In genomic region chr12:8877413-8877812, GRCm38 (mm10) we compare ENCODE assay signal across 14 mouse cellular contexts. TPM values are rescaled to one million over a fixed set of nuclear protein-coding genes. Genes with fewer than 3 reads are reported as not detected.
A peak's percentile ranks its signal among the peaks of the same experiment; 100 is the strongest.
DNase-seq lines count a peak whose midpoint lies in the region; ATAC-seq and TF ChIP-seq lines count a peak whose summit lies in the region.
"Had no signal": no experiment of that assay in that cellular context is flagged by ENCODE, and none has a peak within 500 bp of the region (broad histone marks: within the 10 kb centered on the region; RNA-seq: fewer than 3 reads in every experiment).

No protein-coding gene starts in this region.

- no peaks in the 10 kb centered on the region for H3K9me3 ChIP-seq in intestine, embryonic 15.5 days
- no peaks in the 10 kb centered on the region for H3K9me3 ChIP-seq in intestine, postnatal 0 days (ENCODE audit: control insufficient read depth)
- H3K9me3 ChIP-seq in embryonic facial prominence, embryonic 10.5 days, result no peaks in the 10 kb centered on the region
- H3K9me3 ChIP-seq in heart, embryonic 14.5 days (ENCODE audit: control insufficient read depth, low read length), result no peaks in the 10 kb centered on the region
- no peaks in the 10 kb centered on the region for H3K9me3 ChIP-seq in liver, embryonic 13.5 days (replicated peaks)
- H3K9me3 ChIP-seq in hindbrain, embryonic 11.5 days (ENCODE audit: control insufficient read depth, low read length), result no peaks in the 10 kb centered on the region
- H3K9me3 ChIP-seq: forebrain, embryonic 12.5 days had no signal

- no peaks in the 10 kb centered on the region for H3K36me3 ChIP-seq in intestine, embryonic 15.5 days
- no peaks in the 10 kb centered on the region for H3K36me3 ChIP-seq in intestine, postnatal 0 days (ENCODE audit: control insufficient read depth, insufficient read depth)
- no peaks in the 10 kb centered on the region for H3K36me3 ChIP-seq in embryonic facial prominence, embryonic 10.5 days (replicated peaks)
- no peaks in the 10 kb centered on the region for H3K36me3 ChIP-seq in heart, embryonic 14.5 days (ENCODE audit: control insufficient read depth, insufficient read depth, low read length)
- no peaks in the 10 kb centered on the region for H3K36me3 ChIP-seq in liver, embryonic 13.5 days
- H3K36me3 ChIP-seq in hindbrain, embryonic 11.5 days (ENCODE audit: control insufficient read depth, insufficient read depth, low read length), result no peaks in the 10 kb centered on the region
- H3K36me3 ChIP-seq: forebrain, embryonic 12.5 days had no signal

- H3K4me1 ChIP-seq in intestine, embryonic 15.5 days (replicated peaks), result peaks cover 17% of the 10 kb centered on the region; the same call in 1 of the 2 replicates
- H3K4me1 ChIP-seq in intestine, postnatal 0 days (replicated peaks; ENCODE audit: control insufficient read depth, insufficient read depth, low read length), result peaks cover 16% of the 10 kb centered on the region
- H3K4me1 ChIP-seq in embryonic facial prominence, embryonic 10.5 days, result peaks cover 33% of the 10 kb centered on the region
- peaks cover 0 to 4% of the 10 kb centered on the region in 2 experiments; a peak in 2 of 4 replicates for H3K4me1 ChIP-seq in heart, embryonic 14.5 days (ENCODE audit: control insufficient read depth in 2 of 2, insufficient read depth in 2 of 2, low read length in 2 of 2)
- H3K4me1 ChIP-seq in liver, embryonic 13.5 days (replicated peaks), result peaks cover 14% of the 10 kb centered on the region
- H3K4me1 ChIP-seq in hindbrain, embryonic 11.5 days (replicated peaks; ENCODE audit: control insufficient read depth, insufficient read depth, low read length), result no peaks in the 10 kb centered on the region
- H3K4me1 ChIP-seq: forebrain, embryonic 12.5 days had no signal

- no peak overlapping the region for H3K4me3 ChIP-seq in intestine, embryonic 15.5 days (replicated peaks)
- no peak overlapping the region for H3K4me3 ChIP-seq in intestine, postnatal 0 days (ENCODE audit: low read depth, low read length)
- H3K4me3 ChIP-seq in embryonic facial prominence, embryonic 10.5 days, result no peak overlapping the region
- H3K4me3 ChIP-seq in heart, embryonic 14.5 days (ENCODE audit: control insufficient read depth in 1 of 2, insufficient read depth in 1 of 2, low read depth in 1 of 2, low read length in 2 of 2), result no peak overlapping the region
- H3K4me3 ChIP-seq in liver, embryonic 13.5 days (replicated peaks), result no peak overlapping the region
- no peak overlapping the region for H3K4me3 ChIP-seq in hindbrain, embryonic 11.5 days (ENCODE audit: low read depth, low read length)
- H3K4me3 ChIP-seq: forebrain, embryonic 12.5 days had no signal

- no peak for DNase-seq in embryonic facial prominence, embryonic 10.5 days (ENCODE audit: low spot score)
- no peak for DNase-seq in liver, embryonic 13.5 days
- no peak for DNase-seq in spleen, postnatal 4 days (ENCODE audit: low spot score in 2 of 2)
- no peak for DNase-seq in hindbrain, embryonic 11.5 days (ENCODE audit: low spot score)
- DNase-seq in urinary bladder, adult 18-20 months (ENCODE audit: low spot score in 2 of 2), result no peak
- DNase-seq: cerebellum, adult 8-10 months; gastrocnemius, postnatal 14 days; right cerebral cortex, postnatal 4 days; thymus, postnatal 14 days had no signal

- H3K9ac ChIP-seq in intestine, embryonic 15.5 days, result no peak overlapping the region
- no peak overlapping the region for H3K9ac ChIP-seq in intestine, postnatal 0 days (ENCODE audit: low read depth, low read length)
- H3K9ac ChIP-seq in heart, embryonic 14.5 days (ENCODE audit: low read length), result no peak overlapping the region
- H3K9ac ChIP-seq in liver, embryonic 13.5 days, result no peak overlapping the region
- no peak overlapping the region for H3K9ac ChIP-seq in hindbrain, embryonic 11.5 days (ENCODE audit: low read depth, low read length)
- H3K9ac ChIP-seq: forebrain, embryonic 12.5 days; hindbrain, embryonic 14.5 days had no signal

- no peak overlapping the region for H3K4me2 ChIP-seq in intestine, embryonic 15.5 days (replicated peaks)
- H3K4me2 ChIP-seq in intestine, postnatal 0 days (replicated peaks; ENCODE audit: low read depth), result no peak overlapping the region
- no peak overlapping the region for H3K4me2 ChIP-seq in heart, embryonic 14.5 days (ENCODE audit: low read length)
- H3K4me2 ChIP-seq in liver, embryonic 13.5 days, result no peak overlapping the region
- no peak overlapping the region for H3K4me2 ChIP-seq in hindbrain, embryonic 11.5 days (replicated peaks; ENCODE audit: low read depth, low read length)
- H3K4me2 ChIP-seq: forebrain, embryonic 12.5 days; hindbrain, embryonic 14.5 days had no signal

- no peaks in the 10 kb centered on the region for H3K27me3 ChIP-seq in intestine, embryonic 15.5 days (replicated peaks)
- no peaks in the 10 kb centered on the region for H3K27me3 ChIP-seq in intestine, postnatal 0 days (replicated peaks; ENCODE audit: control insufficient read depth, insufficient read depth, low read length)
- H3K27me3 ChIP-seq in embryonic facial prominence, embryonic 10.5 days (replicated peaks; ENCODE audit: low read depth, poor library complexity, severe bottlenecking), result 0 out of 2 replicates have a peak, but pooled peaks cover 4% of the 10 kb centered on the region
- no peaks in the 10 kb centered on the region for H3K27me3 ChIP-seq in heart, embryonic 14.5 days (ENCODE audit: control insufficient read depth, insufficient read depth, low read length)
- no peaks in the 10 kb centered on the region for H3K27me3 ChIP-seq in liver, embryonic 13.5 days
- no peaks in the 10 kb centered on the region for H3K27me3 ChIP-seq in hindbrain, embryonic 11.5 days (ENCODE audit: control insufficient read depth, insufficient read depth, low read length)
- H3K27me3 ChIP-seq: forebrain, embryonic 12.5 days had no signal

- no peak overlapping the region for H3K27ac ChIP-seq in intestine, embryonic 15.5 days
- no peak overlapping the region for H3K27ac ChIP-seq in intestine, postnatal 0 days (ENCODE audit: low read depth, low read length)
- peak overlapping the region; percentile 36; the same call in 1 of the 2 replicates for H3K27ac ChIP-seq in embryonic facial prominence, embryonic 10.5 days (replicated peaks)
- peak overlapping the region in 1 of 2 experiments; percentile 51; a peak in 3 of 4 replicates for H3K27ac ChIP-seq in heart, embryonic 14.5 days (replicated peaks in 1 of 2; ENCODE audit: control insufficient read depth in 1 of 2, insufficient read depth in 1 of 2, low read depth in 2 of 2, low read length in 2 of 2)
- H3K27ac ChIP-seq in liver, embryonic 13.5 days, result no peak overlapping the region
- no peak overlapping the region for H3K27ac ChIP-seq in hindbrain, embryonic 11.5 days (ENCODE audit: low read depth, low read length)
- H3K27ac ChIP-seq: forebrain, embryonic 12.5 days; hindbrain, embryonic 14.5 days had no signal

- ATAC-seq in intestine, embryonic 15.5 days, result peak; percentile 18; the same call in 1 of the 2 replicates
- no peak for ATAC-seq in intestine, postnatal 0 days
- ATAC-seq in heart, embryonic 14.5 days (ENCODE audit: insufficient number of reproducible peaks, insufficient read depth, low FRiP score, low read depth), result peak; percentile 77
- ATAC-seq in liver, embryonic 13.5 days (ENCODE audit: low read depth), result 0 out of 2 replicates have a peak, but pooled peaks have one; percentile 2
- ATAC-seq in hindbrain, embryonic 11.5 days (ENCODE audit: low FRiP score), result no peak

- no peak for TF ChIP-seq CTCF in intestine, postnatal 0 days (IDR thresholded peaks at IDR 0.05; ENCODE audit: low read depth)

- WGBS in intestine, embryonic 15.5 days, result 65% methylated on average over 6 of the region's 6 CpGs
- 61% methylated on average over 6 of the region's 6 CpGs for WGBS in intestine, postnatal 0 days
- WGBS in embryonic facial prominence, embryonic 10.5 days, result 63% methylated on average over 6 of the region's 6 CpGs
- 60% methylated on average over 6 of the region's 6 CpGs for WGBS in heart, embryonic 14.5 days
- 47% methylated on average over 6 of the region's 6 CpGs for WGBS in liver, embryonic 13.5 days (ENCODE audit: insufficient replicate concordance)
- WGBS in hindbrain, embryonic 11.5 days, result 75% methylated on average over 6 of the region's 6 CpGs

RNA-seq across cellular contexts. Expression of gene Laptm4a, which starts 44.1 kb away (rescaled TPM):
- 249 and 294 TPM in 2 replicates for polyA plus RNA-seq in intestine, embryonic 15.5 days (2015; fragmentation: Nextera tagmentation; extraction: Ambion mirVana)
- 241 and 242 TPM in 2 replicates for polyA plus RNA-seq in intestine, postnatal 0 days (2015; fragmentation: Nextera tagmentation; extraction: Ambion mirVana)
- 170 and 196 TPM in 2 replicates for polyA plus RNA-seq in embryonic facial prominence, embryonic 10.5 days (2016; fragmentation: Nextera tagmentation; extraction: Ambion mirVana)
- 190 and 225 TPM in 2 replicates for polyA plus RNA-seq in heart, embryonic 14.5 days (2014; fragmentation: Nextera tagmentation; extraction: Ambion mirVana)
- 71.4 and 83.9 TPM in 2 replicates for polyA plus RNA-seq in liver, embryonic 13.5 days (2015; fragmentation: Nextera tagmentation; extraction: Ambion mirVana)
- 104 and 164 TPM in 2 replicates for polyA plus RNA-seq in hindbrain, embryonic 11.5 days (2014; fragmentation: Nextera tagmentation; extraction: Ambion mirVana)

Comparison
In these comparisons a context has a peak if more than half of its experiments do, and no peak if none do; other contexts are left out.
1. ATAC-seq: peak in intestine, embryonic 15.5 days (single experiment), heart, embryonic 14.5 days (single experiment) and liver, embryonic 13.5 days (single experiment); none in intestine, postnatal 0 days (single experiment) and hindbrain, embryonic 11.5 days (single experiment).